Mouse (Mus musculus) layer of hippocampus, adult 18-20 months (tissue): ENCODE measurements around the gene Fam102a. TPM values are rescaled to one million over a fixed set of nuclear protein-coding genes. Genes with fewer than 3 reads are reported as not detected.
"Not testable (repeated sequence)": the region's sequence is repeated elsewhere in the genome, so short reads cannot be mapped to it uniquely, and the experiment has no call there.

Source experiments
- DNase-seq, 2 experiments: peaks; one replicate each; pipeline ENCODE4 v3.0.0; 2022; ENCODE audit warnings: low spot score in 2 of 2
- long read RNA-seq: library from polyadenylated mRNA; stranded (forward); transcript quantifications from one replicate; pipeline ENCODE4 v2.0.0, GENCODE M21; 2021
- total RNA-seq, 2 experiments: library from RNA; stranded (reverse); gene quantifications; 2 replicates each; pipeline ENCODE4 v1.2.3; 2021

Gene Fam102a
- total RNA-seq = 10 to 100 TPM; 76.0 to 77.2 TPM
- long read RNA-seq, full-length matches to known transcripts = 143 of 171 reads
- long read RNA-seq, partial matches to known transcripts = 8 of 171 reads
- long read RNA-seq, other reads (novel, unspliced or antisense) = 20 of 171 reads

- DNase-seq = peak; percentile 99
Measured at GRCm38 (mm10) chr2:32534733-32535471, at the start of gene Fam102a. TSS of gene Fam102a (plus strand) at chr2:32535332.

- no peak for DNase-seq
Measured at GRCm38 (mm10) chr2:32485751-32486150, 49.4 kb upstream of the Fam102a start.

DNA sequence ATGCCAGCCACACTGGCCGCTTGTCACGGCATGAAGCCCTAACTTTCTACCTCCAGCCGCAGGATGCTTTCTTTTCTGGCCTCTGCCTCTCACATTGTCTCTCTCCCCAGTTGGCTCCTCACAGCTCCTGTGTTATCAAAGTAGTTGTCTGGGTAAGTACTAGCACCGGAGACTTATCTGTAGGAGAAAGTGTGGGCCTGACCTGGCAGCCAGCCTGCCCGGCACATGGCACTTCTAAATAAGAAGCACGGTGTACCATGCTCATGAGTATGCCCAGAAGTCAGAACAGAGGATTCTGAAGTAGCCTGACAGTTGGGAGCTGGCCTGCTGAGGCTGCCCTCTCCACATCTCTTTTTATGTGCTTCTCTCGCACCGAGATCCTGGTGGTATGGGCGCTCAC is 49.0 kb upstream of the Fam102a start:
- DNase-seq = no peak

DNA sequence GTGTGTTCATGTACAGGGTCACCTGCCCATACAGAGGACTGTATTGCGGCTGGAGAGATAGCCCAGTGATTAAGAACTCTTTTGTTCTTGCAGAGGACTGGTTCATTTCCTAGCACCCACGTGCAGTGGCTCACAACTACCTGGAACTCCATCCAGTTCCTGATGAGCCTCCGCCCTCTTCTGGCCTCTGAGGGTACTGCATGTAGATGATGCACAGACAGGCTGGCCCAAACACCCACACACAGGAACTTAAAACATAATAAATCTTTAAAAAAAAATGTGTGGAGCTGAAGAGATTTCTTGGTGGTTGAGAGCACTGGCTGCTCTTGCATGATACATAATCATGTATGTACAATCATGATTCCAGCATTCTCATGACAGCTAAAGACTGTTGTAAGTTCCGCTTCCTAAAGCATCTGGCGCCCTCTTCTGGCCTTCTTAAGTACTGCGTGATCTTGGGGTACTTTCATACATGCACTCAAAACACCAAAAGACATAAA is 48.0 kb upstream of the Fam102a start:
- peak; percentile 82 to 97 for DNase-seq

- peak; percentile 56 to 91 for DNase-seq
Measured at GRCm38 (mm10) chr2:32488679-32489078, 46.5 kb upstream of the Fam102a start.

GRCm38 (mm10) chr2:32490730-32491129 is 44.4 kb upstream of the Fam102a start:
- DNase-seq = not testable (repeated sequence)

GRCm38 (mm10) chr2:32492661-32493060 is 42.5 kb upstream of the Fam102a start:
- DNase-seq = no peak

DNA sequence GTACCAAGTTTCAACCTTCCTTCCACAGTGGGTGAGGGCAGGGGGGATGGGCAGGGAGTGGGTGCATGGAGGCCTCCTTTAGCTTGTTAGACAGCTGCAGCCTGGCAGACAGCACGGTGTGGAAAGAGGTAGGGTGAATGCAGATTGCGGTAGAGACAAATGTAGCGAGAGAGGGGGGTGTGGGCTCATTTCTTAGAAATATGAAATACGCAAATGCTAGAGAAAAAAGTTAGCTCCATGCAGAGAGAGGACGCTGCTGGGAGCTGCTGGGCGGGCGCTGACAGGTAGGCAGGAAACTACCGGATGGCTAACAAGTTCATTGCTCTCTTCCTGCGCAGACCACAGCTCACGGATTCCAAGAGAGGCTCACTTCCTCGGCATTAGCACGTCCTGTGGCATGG is 41.8 kb upstream of the Fam102a start:
- DNase-seq = no peak

GRCm38 (mm10) chr2:32494522-32494921 is 40.6 kb upstream of the Fam102a start:
- no peak for DNase-seq

- DNase-seq = no peak
Measured at GRCm38 (mm10) chr2:32495185-32495726, 39.9 kb upstream of the Fam102a start.

DNA sequence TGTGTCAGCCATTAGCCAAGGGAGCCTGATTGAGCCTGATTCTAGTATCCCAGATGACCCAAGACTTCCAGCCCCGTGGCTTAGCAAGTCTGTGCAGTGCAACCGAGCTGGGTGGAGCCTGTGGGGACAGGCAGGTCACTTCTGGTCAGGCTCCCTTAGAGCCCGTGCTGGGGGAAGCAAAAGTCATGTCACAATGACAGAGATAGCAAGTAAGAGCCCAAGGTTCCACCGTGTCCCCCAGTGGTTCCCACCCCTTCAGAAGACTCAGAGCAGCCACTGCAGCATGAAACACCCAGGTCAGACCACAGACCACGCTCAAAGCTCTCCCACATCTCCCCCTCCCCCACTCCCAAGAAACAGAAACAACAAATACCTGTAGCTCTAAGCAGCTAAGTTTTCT is 38.9 kb upstream of the Fam102a start:
- DNase-seq = no peak

DNA sequence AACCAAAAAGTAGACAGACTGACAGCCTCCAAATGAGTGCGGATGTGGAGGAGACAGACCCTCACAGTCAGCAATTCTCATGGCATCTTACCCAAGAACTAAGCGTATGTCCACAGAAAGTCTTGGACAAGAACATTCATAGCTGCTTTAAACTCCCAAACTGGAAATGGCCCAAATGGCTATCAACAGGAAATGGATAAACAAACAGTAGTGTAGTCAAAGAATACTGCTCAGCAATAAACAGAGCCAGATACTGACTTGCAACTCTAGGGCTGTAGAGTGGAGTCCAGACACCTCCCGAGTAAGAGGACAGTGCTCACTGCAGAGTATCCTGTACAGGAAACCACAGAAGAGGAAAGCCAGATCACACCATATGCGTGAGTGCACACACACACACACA is 35.8 kb upstream of the Fam102a start:
- no peak for DNase-seq

GRCm38 (mm10) chr2:32500461-32500860 is 34.7 kb upstream of the Fam102a start:
- no peak for DNase-seq

DNA sequence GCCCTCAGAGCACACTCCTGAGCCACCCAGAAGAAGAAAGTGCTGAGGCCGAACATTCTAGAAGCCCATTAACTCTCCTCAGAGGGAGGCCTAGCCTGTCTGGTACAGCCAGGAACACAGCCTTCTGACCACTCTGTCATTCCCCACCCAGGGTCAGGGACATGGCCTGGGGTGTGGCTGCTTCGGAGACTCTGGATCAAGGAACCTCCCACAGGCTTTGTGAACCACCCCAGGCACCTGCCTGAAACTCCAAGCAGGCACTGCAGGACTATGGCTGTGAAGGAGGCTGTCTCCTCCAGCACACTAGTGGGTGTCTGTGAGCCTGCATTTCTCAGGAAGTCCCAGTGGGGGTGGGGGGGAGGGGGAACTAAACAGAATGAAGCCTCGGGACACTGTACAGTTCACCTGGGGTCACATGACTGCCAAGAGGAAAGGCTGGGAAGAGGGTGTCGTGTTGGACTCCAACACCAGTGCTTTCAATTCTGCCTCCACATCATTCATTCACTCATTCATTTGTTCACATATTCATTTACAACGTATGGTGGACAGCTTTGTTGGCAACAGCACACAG is 33.3 kb upstream of the Fam102a start:
- no peak for DNase-seq

- no peak for DNase-seq
Measured at GRCm38 (mm10) chr2:32502843-32503242, 32.3 kb upstream of the Fam102a start.

- no peak for DNase-seq
Measured at GRCm38 (mm10) chr2:32503588-32503987, 31.5 kb upstream of the Fam102a start.

DNA sequence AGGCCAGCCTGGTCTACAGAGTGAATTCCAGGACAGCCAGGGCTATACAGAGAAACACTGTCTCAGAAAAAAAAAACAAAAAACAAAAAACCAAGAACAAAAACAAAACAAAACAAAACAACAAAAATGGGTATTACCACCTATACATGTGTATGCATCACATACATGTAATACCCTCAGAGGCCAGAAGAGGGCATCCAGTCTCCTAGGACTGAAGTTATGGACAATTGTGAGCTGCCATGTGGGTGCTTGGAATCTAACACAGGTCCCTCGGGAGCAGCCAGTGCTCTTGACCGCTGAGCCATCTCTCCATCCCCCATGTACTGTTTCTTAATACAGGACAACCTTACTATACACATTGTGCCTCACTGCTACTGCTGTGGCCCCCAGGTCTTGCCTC is 29.6 kb upstream of the Fam102a start:
- no peak for DNase-seq

DNA sequence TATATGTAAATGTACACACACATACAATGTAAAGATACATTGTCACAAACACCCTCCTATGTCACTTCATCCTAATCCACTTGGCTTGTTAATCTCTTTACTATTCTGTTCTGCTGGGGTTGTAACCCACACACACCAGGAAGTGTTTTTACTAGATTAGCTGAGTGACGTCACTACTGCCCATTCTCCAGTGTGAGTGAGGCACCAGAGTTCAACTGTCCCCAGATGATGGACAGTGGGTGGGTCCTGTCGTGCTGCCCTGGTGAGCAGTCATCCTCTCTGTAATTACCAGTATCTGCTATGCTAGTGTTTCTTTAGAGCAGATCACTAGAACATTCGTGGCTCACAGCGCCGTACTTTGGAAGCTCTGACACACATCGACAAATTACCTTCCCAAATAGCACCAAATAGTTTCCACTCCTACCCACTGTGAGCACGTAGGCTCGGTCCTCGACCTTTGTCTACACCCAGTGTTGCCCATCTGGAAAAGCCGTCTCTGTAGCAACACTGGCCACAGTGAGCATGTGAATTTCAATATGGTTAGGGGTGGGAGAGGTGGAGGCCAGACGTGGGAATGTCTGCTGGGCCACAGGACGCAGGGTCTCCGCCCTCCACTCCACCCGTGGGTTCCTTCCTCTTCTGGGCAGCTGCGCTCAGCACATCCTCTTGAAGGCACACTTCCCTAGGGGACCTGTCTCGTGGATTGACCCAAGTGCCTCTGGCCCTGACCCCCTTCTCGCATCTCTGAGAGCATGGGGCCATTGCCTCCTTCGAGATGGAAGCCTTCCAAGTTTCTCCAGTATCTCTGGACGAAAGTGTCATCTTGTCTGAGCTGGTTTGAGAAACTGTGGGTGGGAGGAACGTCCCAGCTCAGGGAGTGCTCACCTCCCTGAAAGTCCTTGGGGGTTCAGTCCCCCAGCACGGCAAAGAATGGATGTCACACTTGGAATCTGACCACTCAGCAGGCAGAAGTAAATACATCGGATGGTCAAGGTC is 28.2 kb upstream of the Fam102a start:
- no peak for DNase-seq

- DNase-seq = no peak
Measured at GRCm38 (mm10) chr2:32507906-32508305, 27.2 kb upstream of the Fam102a start.

DNA sequence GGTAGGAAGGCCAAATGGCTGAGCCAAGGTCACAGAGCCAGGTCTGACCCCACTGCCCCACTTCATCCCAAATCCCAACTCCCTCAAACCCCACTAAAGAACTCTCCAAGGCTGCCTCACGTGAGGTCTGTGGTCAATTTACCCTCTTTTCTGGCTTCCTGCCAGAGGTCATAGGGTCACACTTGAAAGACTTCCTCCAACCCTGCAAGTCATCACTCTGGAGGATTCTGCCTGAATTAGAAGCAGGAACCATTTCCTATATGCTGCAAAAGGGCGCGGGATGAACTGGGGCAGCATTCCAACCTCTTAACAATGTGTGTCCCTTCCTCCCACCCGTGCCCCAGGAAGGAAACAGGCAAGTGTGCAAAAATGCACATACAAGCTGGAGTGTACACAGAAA is 25.8 kb upstream of the Fam102a start:
- DNase-seq = no peak

DNA sequence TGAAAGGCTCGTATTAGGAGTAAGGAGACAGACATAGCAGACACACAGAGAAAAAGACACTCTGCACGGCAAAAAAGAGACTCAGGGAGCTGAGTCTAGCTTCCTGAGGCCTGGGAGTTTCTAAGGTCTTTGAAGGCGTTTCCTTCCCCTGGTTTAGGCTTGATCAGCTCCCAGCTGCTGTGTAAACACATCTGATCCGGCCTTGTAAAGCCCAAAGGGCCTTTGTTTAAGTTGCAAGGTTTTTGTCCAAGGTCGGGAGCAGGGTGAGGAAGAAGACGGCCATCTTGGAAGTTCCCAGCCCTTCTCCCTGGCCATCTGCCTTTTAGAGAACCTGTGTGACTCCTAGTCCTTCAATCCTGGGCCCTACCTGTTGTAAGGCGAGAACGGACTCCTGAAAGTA is 25.2 kb upstream of the Fam102a start:
- no peak for DNase-seq
